Mouse (Mus musculus) hindbrain, embryonic 15.5 days (tissue): ENCODE data around the gene 1700123K08Rik. TPM values are rescaled to one million over a fixed set of nuclear protein-coding genes. Genes with fewer than 3 reads are reported as not detected.
"Not testable (repeated sequence)": the region's sequence is repeated elsewhere in the genome, so short reads cannot be mapped to it uniquely, and the experiment has no call there.

Experiments
- ATAC-seq: fragments of 200-750 bp; cut with Nextera tagmentation; 2 replicates; pipeline ENCODE4 v1.8.0; 2017; ENCODE audit warnings: low read depth, moderate number of reproducible peaks, moderate TSS enrichment; ENCODE audit not compliant: low FRiP score
- H3K27ac ChIP-seq: fragments of 300-500 bp; sonication (generic); replicated peaks from 2 replicates; pipeline ENCODE4 v1.5.1; 2015; ENCODE audit warnings: mild to moderate bottlenecking, inconsistent platforms
- H3K27me3 ChIP-seq: fragments of 300-500 bp; sonication (generic); 2 replicates; pipeline ENCODE4 v1.6.1; 2015; ENCODE audit warnings: control low read depth, inconsistent platforms
- H3K36me3 ChIP-seq: fragments of 300-500 bp; sonication (generic); 2 replicates; pipeline ENCODE4 v1.6.1; 2015; ENCODE audit warnings: control low read depth, inconsistent platforms
- H3K4me1 ChIP-seq: fragments of 300-500 bp; sonication (generic); replicated peaks from 2 replicates; pipeline ENCODE4 v1.6.1; 2015; ENCODE audit warnings: control low read depth, inconsistent platforms
- H3K4me2 ChIP-seq: fragments of 300-500 bp; sonication (generic); 2 replicates; pipeline ENCODE4 v1.6.1; 2015; ENCODE audit warnings: moderate library complexity, mild to moderate bottlenecking, inconsistent platforms
- H3K4me3 ChIP-seq: fragments of 300-500 bp; sonication (generic); 2 replicates; pipeline ENCODE4 v1.5.1; 2015; ENCODE audit warnings: mild to moderate bottlenecking, inconsistent platforms
- H3K9ac ChIP-seq: fragments of 300-500 bp; sonication (generic); 2 replicates; pipeline ENCODE4 v1.6.1; 2015; ENCODE audit warnings: inconsistent platforms
- H3K9me3 ChIP-seq: fragments of 300-500 bp; sonication (generic); 2 replicates; pipeline ENCODE4 v1.6.1; 2016; ENCODE audit warnings: control low read depth, inconsistent platforms
- WGBS: fragments of 180-500 bp; shearing (Covaris S2); methylation state at CpG from one replicate; pipeline ENCODE4 v1.1.7; 2015; 5-methylcytosine and 5-hydroxymethylcytosine counted together
- microRNA-seq: library from miRNA; unstranded; fragments of <30 nt; microRNA quantifications from one replicate; pipeline ENCODE4, GENCODE M21; 2016
- polyA plus RNA-seq: library from polyadenylated mRNA; unstranded; fragments of >200 nt; fragmentation: Nextera tagmentation; extraction: Ambion mirVana; gene quantifications from 2 replicates; pipeline ENCODE4 v1.2.1, GENCODE M21; 2015

The 1700123K08Rik gene
- not detected in 2 replicates for polyA plus RNA-seq

GRCm38 (mm10) chr5:138564612-138565011 is at the start of gene 1700123K08Rik:
Gene 1700123K08Rik, minus strand, starts transcription at chr5:138564712.
- not testable (repeated sequence) for H3K4me2 ChIP-seq, H3K27ac ChIP-seq, H3K9ac ChIP-seq, ATAC-seq, H3K36me3 ChIP-seq, H3K9me3 ChIP-seq, H3K4me1 ChIP-seq, H3K27me3 ChIP-seq, H3K4me3 ChIP-seq
- 92% methylated on average over 2 of the region's 2 CpGs for WGBS

GRCm38 (mm10) chr5:138587396-138587795 is 22.9 kb upstream of the 1700123K08Rik start:
- no peak overlapping the region for H3K4me2 ChIP-seq
- WGBS, result 95% methylated on average over 6 of the region's 6 CpGs
- no peaks in the 10 kb centered on the region for H3K4me1 ChIP-seq
- H3K9me3 ChIP-seq, result 0 out of 2 replicates have a peak, but pooled peaks cover 1% of the 10 kb centered on the region
- ATAC-seq, result no peak
- H3K36me3 ChIP-seq, result no peaks in the 10 kb centered on the region
- H3K4me3 ChIP-seq, result no peak overlapping the region
- no peaks in the 10 kb centered on the region for H3K27me3 ChIP-seq
- H3K9ac ChIP-seq, result no peak overlapping the region
- no peak overlapping the region for H3K27ac ChIP-seq

GRCm38 (mm10) chr5:138571623-138572022 is 7.1 kb upstream of the 1700123K08Rik start:
- H3K36me3 ChIP-seq, result no peaks in the 10 kb centered on the region
- no peak overlapping the region for H3K4me3 ChIP-seq
- H3K4me1 ChIP-seq, result no peaks in the 10 kb centered on the region
- WGBS, result 50% methylated on average over 4 of the region's 4 CpGs
- no peaks in the 10 kb centered on the region for H3K9me3 ChIP-seq
- no peak for ATAC-seq
- H3K9ac ChIP-seq, result no peak overlapping the region
- H3K27ac ChIP-seq, result no peak overlapping the region
- H3K27me3 ChIP-seq, result no peaks in the 10 kb centered on the region
- no peak overlapping the region for H3K4me2 ChIP-seq

GRCm38 (mm10) chr5:138552718-138553117 is 11.8 kb downstream of the 1700123K08Rik start:
- no peaks in the 10 kb centered on the region for H3K36me3 ChIP-seq
- H3K4me3 ChIP-seq, result no peak overlapping the region
- no peaks in the 10 kb centered on the region for H3K4me1 ChIP-seq
- H3K9me3 ChIP-seq, result no peaks in the 10 kb centered on the region
- H3K27me3 ChIP-seq, result no peaks in the 10 kb centered on the region
- no peak overlapping the region for H3K9ac ChIP-seq
- no peak for ATAC-seq
- WGBS, result 63% methylated on average over 1 of the region's 1 CpGs
- no peak overlapping the region for H3K4me2 ChIP-seq
- no peak overlapping the region for H3K27ac ChIP-seq

- ATAC-seq, result no peak
- Histone ChIP-seq H3K27me3 (no peaks in the 10 kb centered on the region), H3K9me3 (no peaks in the 10 kb centered on the region), H3K27ac (no peak overlapping the region), H3K4me2 (no peak overlapping the region), H3K4me3 (no peak overlapping the region), H3K36me3 (no peaks in the 10 kb centered on the region), H3K4me1 (no peaks in the 10 kb centered on the region), H3K9ac (no peak overlapping the region)
- WGBS, result 89% methylated on average over 1 of the region's 1 CpGs
Measured at GRCm38 (mm10) chr5:138532491-138532890, 32.0 kb downstream of the 1700123K08Rik start.

Small RNA genes lying within 50 kb of the gene (microRNA-seq; reads per million reads assigned to microRNA genes)
- gene Gm24082, result not detected

Other genes starting within 250 kb of the 1700123K08Rik start
- 0.14 TPM in 1 of 2 replicates, not detected in the other for gene Pvrig, start 222.8 kb downstream of the 1700123K08Rik start, polyA plus RNA-seq
- 57.8 and 60.4 TPM in 2 replicates for gene Zfp157, start 123.2 kb downstream of the 1700123K08Rik start, polyA plus RNA-seq
- 71.4 and 71.8 TPM in 2 replicates for gene Zfp68, start 55.0 kb upstream of the 1700123K08Rik start, polyA plus RNA-seq
- gene A430033K04Rik, start 58.1 kb upstream of the 1700123K08Rik start, polyA plus RNA-seq, result 20.6 and 22.0 TPM in 2 replicates
- gene Fam20c, start 189.8 kb upstream of the 1700123K08Rik start, polyA plus RNA-seq, result 57.4 and 64.9 TPM in 2 replicates